Mouse (Mus musculus): ENCODE data around the gene Grk6. TPM values are rescaled to one million over a fixed set of nuclear protein-coding genes. Genes with fewer than 3 reads are reported as not detected.
A peak's percentile ranks its signal among the peaks of the same experiment; 100 is the strongest.

The Grk6 gene
- total and polyA plus RNA-seq, 3 experiments = 83.2 to 96.7 TPM; not detected in 1

GRCm38 (mm10) chr13:55494883-55495621, 50.2 kb downstream of the Grk6 start (continued):
- TF ChIP-seq TCF12 (IDR thresholded peaks at IDR 0.05; ENCODE audit: low read depth, low read length) (peak; percentile 93), ZNF384 (IDR thresholded peaks at IDR 0.05; ENCODE audit: low read depth, low read length) (no peak), MYC (IDR thresholded peaks at IDR 0.05; ENCODE audit: low read depth, low read length) (no peak), NELFE (IDR thresholded peaks at IDR 0.05; ENCODE audit: low read depth, low read length) (no peak), MXI1 (IDR thresholded peaks at IDR 0.05; ENCODE audit: low read depth, low read length) (peak; percentile 94), EP300 (IDR thresholded peaks at IDR 0.05; ENCODE audit: low read depth in 1 of 2, low read length in 2 of 2) (peak in 1 of 2 experiments; percentile 74), E2F4 (IDR thresholded peaks at IDR 0.05; ENCODE audit: borderline replicate concordance, low read depth, low read length) (no peak), MAFK (IDR thresholded peaks at IDR 0.05; ENCODE audit: borderline replicate concordance, low read depth, low read length) (0 out of 2 replicates have a peak, but pooled peaks have one; percentile 28), UBTF (IDR thresholded peaks at IDR 0.05; ENCODE audit: borderline replicate concordance, insufficient read depth, low read depth, low read length) (no peak), ZC3H11A (IDR thresholded peaks at IDR 0.05; ENCODE audit: low read depth, low read length) (no peak)

GRCm38 (mm10) chr13:55495702-55496101, 50.8 kb downstream of the Grk6 start:
- Histone ChIP-seq H3K27ac (ENCODE audit: control insufficient read depth, low read depth, low read length) (no peak overlapping the region), H3K9me3 (replicated peaks; ENCODE audit: insufficient read depth, low read length) (no peaks in the 10 kb centered on the region), H3K27me3 (ENCODE audit: control insufficient read depth in 1 of 2, insufficient read depth in 2 of 2, low read length in 2 of 2) (no peaks in the 10 kb centered on the region; a peak in 1 of 4 replicates), H3K79me2 (ENCODE audit: control insufficient read depth, insufficient read depth, low read length, poor library complexity) (no peaks in the 10 kb centered on the region), H3K4me1 (ENCODE audit: control insufficient read depth in 1 of 2, insufficient read depth in 2 of 2, low read length in 2 of 2) (peaks cover 0 to 15% of the 10 kb centered on the region in 2 experiments; a peak in 2 of 4 replicates), H3K9ac (ENCODE audit: control insufficient read depth, low read depth, low read length, poor library complexity, severe bottlenecking) (no peak overlapping the region), H3K4me3 (ENCODE audit: control insufficient read depth in 1 of 2, insufficient read depth in 1 of 2, low read depth in 2 of 2, low read length in 2 of 2) (no peak overlapping the region), H3K36me3 (ENCODE audit: control insufficient read depth in 1 of 2, insufficient read depth in 2 of 2, low read length in 2 of 2) (peaks cover 0 to 11% of the 10 kb centered on the region in 2 experiments; a peak in 2 of 4 replicates)
- no peak for DNase-seq (ENCODE audit: low read depth, low spot score)
- TF ChIP-seq SMC3 (IDR thresholded peaks at IDR 0.05; ENCODE audit: low read depth, low read length) (no peak), GATA1 (IDR thresholded peaks at IDR 0.05; ENCODE audit: low read depth, low read length) (no peak), CTCF (IDR thresholded peaks at IDR 0.05 in 2 of 3, conservative IDR thresholded peaks at IDR 0.05 in 1 of 3; ENCODE audit: control insufficient read depth in 1 of 3, insufficient read depth in 1 of 3, low read depth in 2 of 3, low read length in 3 of 3, poor library complexity in 1 of 3, severe bottlenecking in 1 of 3) (no peak), TCF12 (IDR thresholded peaks at IDR 0.05; ENCODE audit: low read depth, low read length) (no peak), ZKSCAN1 (IDR thresholded peaks at IDR 0.05; ENCODE audit: low read depth, low read length) (no peak), NELFE (IDR thresholded peaks at IDR 0.05; ENCODE audit: low read depth, low read length) (no peak), MAFK (IDR thresholded peaks at IDR 0.05; ENCODE audit: borderline replicate concordance, low read depth, low read length) (no peak), MEF2A (IDR thresholded peaks at IDR 0.05; ENCODE audit: extremely low read depth, insufficient replicate concordance, low read depth, low read length, poor library complexity, severe bottlenecking) (no peak), HCFC1 (IDR thresholded peaks at IDR 0.05; ENCODE audit: low read depth, low read length) (no peak), CHD2 (IDR thresholded peaks at IDR 0.05; ENCODE audit: low read length) (no peak), ZNF384 (IDR thresholded peaks at IDR 0.05; ENCODE audit: low read depth, low read length) (no peak; the same call in 1 of the 2 replicates), NRF1 (IDR thresholded peaks at IDR 0.05; ENCODE audit: insufficient read depth, low read depth, low read length, poor library complexity, severe bottlenecking) (no peak)
